Mouse (Mus musculus) embryonic facial prominence, embryonic 10.5 days (tissue): ENCODE measurements around the gene Spata21. TPM values are rescaled to one million over a fixed set of nuclear protein-coding genes. Genes with fewer than 3 reads are reported as not detected.

Experiments
- DNase-seq: peaks from one replicate; pipeline ENCODE4 v3.0.0-alpha.2; 2017; ENCODE audit warnings: low spot score
- H3K27ac ChIP-seq: fragments of 300-500 bp; sonication (generic); replicated peaks from 2 replicates; pipeline ENCODE4 v1.5.1; 2016; ENCODE audit warnings: mild to moderate bottlenecking
- H3K27me3 ChIP-seq: fragments of 300-500 bp; sonication (generic); replicated peaks from 2 replicates; pipeline ENCODE4 v1.6.1; 2016; ENCODE audit warnings: low read depth, mild to moderate bottlenecking; ENCODE audit not compliant: poor library complexity, severe bottlenecking
- H3K36me3 ChIP-seq: fragments of 300-500 bp; sonication (generic); replicated peaks from 2 replicates; pipeline ENCODE4 v1.6.1; 2016; ENCODE audit warnings: mild to moderate bottlenecking, moderate library complexity
- H3K4me1 ChIP-seq: fragments of 300-500 bp; sonication (generic); 2 replicates; pipeline ENCODE4 v1.6.1; 2016
- H3K4me3 ChIP-seq: fragments of 300-500 bp; sonication (generic); 2 replicates; pipeline ENCODE4 v1.5.1; 2016; ENCODE audit warnings: mild to moderate bottlenecking, moderate library complexity
- H3K9me3 ChIP-seq: fragments of 300-500 bp; sonication (generic); 2 replicates; pipeline ENCODE4 v1.6.1; 2016; ENCODE audit warnings: mild to moderate bottlenecking
- WGBS: fragments of 180-500 bp; shearing (Covaris S2); methylation state at CpG from one replicate; pipeline ENCODE4 v1.1.7; 2016; 5-methylcytosine and 5-hydroxymethylcytosine counted together
- polyA plus RNA-seq: library from polyadenylated mRNA; unstranded; fragments of >200 nt; fragmentation: Nextera tagmentation; extraction: Ambion mirVana; gene quantifications from 2 replicates; pipeline ENCODE4 v1.2.1, GENCODE M21; 2016

Spata21 gene
- 0.05 and 0.11 TPM in 2 replicates for polyA plus RNA-seq

GRCm38 (mm10) chr4:141088033-141088432 is at the start of gene Spata21:
Gene Spata21, plus strand, starts transcription at chr4:141088333.
- H3K36me3 ChIP-seq = no peaks in the 10 kb centered on the region
- no peaks in the 10 kb centered on the region for H3K27me3 ChIP-seq
- WGBS = 78% methylated on average over 6 of the region's 6 CpGs
- H3K27ac ChIP-seq = 0 out of 2 replicates have a peak within 1 kb of the TSS, but pooled peaks have one; percentile 14
- no peaks in the 10 kb centered on the region for H3K9me3 ChIP-seq
- peaks cover 9% of the 10 kb centered on the region for H3K4me1 ChIP-seq
- DNase-seq = no peak
- H3K4me3 ChIP-seq = no peak within 1 kb of the TSS

DNA sequence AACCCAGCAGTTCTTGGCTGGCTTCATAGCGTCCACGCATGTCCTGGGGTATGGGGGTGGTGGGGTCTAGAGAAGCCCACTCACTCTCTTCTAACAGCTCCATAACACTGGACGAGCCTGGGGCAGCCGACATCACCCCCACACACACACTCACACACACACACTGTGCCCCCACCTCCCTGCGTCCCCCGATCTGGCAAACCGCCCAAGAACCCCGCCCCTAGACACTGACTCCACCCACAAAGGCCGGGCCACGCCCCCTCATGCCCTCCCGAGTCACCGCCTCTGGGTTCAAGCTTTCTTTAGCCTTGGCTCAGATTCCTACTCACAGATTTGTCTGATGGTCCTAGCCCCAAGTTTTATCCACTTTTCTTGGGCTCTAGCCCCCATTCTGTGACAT is 47.0 kb upstream of the Spata21 start:
- H3K9me3 ChIP-seq = no peaks in the 10 kb centered on the region
- WGBS = 63% methylated on average over 12 of the region's 12 CpGs
- H3K27me3 ChIP-seq = no peaks in the 10 kb centered on the region
- peaks cover 11% of the 10 kb centered on the region for H3K4me1 ChIP-seq
- H3K4me3 ChIP-seq = 0 out of 2 replicates have a peak overlapping the region, but pooled peaks have one; percentile 6
- H3K27ac ChIP-seq = no peak overlapping the region; the same call in 1 of the 2 replicates
- peaks cover 94% of the 10 kb centered on the region for H3K36me3 ChIP-seq
- DNase-seq = no peak

DNA sequence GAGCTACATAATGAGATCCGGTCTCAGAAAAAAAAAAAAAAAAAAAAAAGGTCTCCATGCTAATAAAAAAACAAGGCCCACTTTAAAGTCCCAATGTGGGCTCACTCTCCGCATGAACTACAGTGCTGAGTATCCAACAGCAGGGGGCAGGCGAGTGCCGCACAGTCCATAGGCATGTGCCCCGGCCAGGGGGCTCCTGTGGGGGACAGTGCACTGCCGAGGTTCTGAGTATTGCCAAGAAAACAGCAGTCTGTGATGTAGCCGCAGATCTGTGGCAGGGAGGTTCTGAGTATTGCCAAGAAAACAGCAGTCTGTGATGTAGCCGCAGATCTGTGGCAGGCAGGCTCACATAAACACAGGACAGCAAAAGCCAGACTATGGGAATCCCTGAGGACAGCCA is 43.3 kb upstream of the Spata21 start:
- H3K27ac ChIP-seq = no peak overlapping the region

DNA sequence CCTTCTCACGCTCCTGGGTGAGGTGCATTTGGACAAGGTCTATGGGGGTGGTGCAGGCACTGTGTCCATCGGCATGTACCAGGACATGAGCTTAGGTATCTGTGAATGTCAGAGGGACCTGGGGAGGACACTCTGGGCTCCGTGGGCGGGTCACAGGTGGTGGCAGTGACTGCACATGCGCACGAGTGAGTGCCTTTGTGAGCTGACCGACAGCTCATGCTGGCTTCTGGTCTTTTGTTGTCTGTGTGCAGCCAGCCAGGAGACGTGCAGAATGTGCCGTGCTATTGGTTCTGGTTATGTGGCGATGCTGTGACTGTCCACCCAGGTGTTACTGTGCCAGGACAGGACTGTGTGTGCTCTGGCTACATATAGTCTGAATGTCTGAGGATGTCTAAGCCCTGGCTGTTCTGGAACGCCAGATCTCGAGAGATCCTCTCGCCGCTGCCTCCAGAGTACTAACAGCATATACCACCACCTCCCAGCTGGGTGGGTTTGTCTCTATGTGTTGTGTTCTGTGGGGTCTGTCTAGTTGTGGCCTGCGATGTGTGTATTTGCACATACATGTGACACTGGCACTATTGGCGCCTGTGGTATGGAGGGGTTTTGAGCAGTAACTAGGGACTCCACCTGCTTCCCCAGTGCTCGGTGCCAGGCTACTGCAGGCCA is 39.2 kb upstream of the Spata21 start:
- 0 out of 2 replicates have a peak overlapping the region, but pooled peaks have one; percentile 11 for H3K4me3 ChIP-seq
- H3K9me3 ChIP-seq = no peaks in the 10 kb centered on the region
- no peaks in the 10 kb centered on the region for H3K27me3 ChIP-seq
- no peak for DNase-seq
- 80% methylated on average over 17 of the region's 17 CpGs for WGBS
- H3K27ac ChIP-seq = peak overlapping the region; percentile 58
- H3K4me1 ChIP-seq = peaks cover 62% of the 10 kb centered on the region
- H3K36me3 ChIP-seq = peaks cover 81% of the 10 kb centered on the region

More for the DNA sequence above, 43.3 kb upstream of the Spata21 start:
- Histone ChIP-seq H3K4me1 (peaks cover 38% of the 10 kb centered on the region), H3K9me3 (no peaks in the 10 kb centered on the region), H3K27me3 (no peaks in the 10 kb centered on the region), H3K36me3 (peaks cover 94% of the 10 kb centered on the region), H3K4me3 (peak overlapping the region; percentile 21; the same call in 1 of the 2 replicates)
- DNase-seq = peak; percentile 79
- 23% methylated on average over 8 of the region's 8 CpGs for WGBS

DNA sequence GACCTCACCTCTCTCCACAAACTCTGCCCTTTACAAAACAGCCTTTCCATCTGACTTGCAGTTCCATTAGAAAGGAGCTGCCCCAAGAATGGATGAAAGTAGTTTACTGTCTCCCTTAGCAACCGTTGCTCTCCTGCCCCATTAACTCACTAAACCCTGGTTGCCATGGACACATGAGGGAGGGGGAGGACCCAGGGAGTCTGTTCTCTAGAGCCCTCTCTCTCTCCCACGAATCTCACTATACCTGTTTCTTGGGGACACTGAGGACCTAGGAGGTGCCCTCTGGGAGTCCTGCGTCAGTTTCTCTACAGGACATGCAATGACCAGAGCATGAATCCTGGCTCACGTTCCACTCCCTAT is 38.7 kb upstream of the Spata21 start:
- Histone ChIP-seq H3K4me3 (0 out of 2 replicates have a peak overlapping the region, but pooled peaks have one; percentile 11), H3K9me3 (no peaks in the 10 kb centered on the region), H3K27me3 (no peaks in the 10 kb centered on the region), H3K27ac (peak overlapping the region; percentile 58), H3K36me3 (peaks cover 81% of the 10 kb centered on the region), H3K4me1 (peaks cover 67% of the 10 kb centered on the region)
- 50% methylated on average over 4 of the region's 4 CpGs for WGBS
- DNase-seq = peak; percentile 74

DNA sequence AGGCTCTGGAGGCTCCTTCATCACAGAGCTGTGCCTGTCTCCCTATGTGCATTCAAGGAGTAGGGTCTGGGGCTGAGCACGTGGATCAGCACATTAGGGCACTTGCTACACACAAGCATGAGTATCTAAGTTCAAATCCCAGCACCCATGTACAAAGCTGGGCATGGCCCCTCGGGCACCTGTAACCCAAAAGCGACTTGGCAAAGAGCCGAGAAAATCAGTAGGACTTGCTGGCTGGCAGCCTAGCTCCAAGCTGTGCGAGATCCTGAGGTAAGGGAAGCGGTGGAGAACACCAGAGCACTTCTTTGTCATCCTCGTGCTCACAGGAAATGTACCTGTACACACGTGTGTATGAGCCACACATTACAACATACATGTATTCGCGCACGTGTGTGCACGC is 35.7 kb upstream of the Spata21 start:
- Histone ChIP-seq H3K27me3 (no peaks in the 10 kb centered on the region), H3K4me1 (peaks cover 54% of the 10 kb centered on the region), H3K36me3 (peaks cover 84% of the 10 kb centered on the region), H3K27ac (no peak overlapping the region; the same call in 1 of the 2 replicates), H3K9me3 (no peaks in the 10 kb centered on the region), H3K4me3 (no peak overlapping the region)
- no peak for DNase-seq
- WGBS = 89% methylated on average over 12 of the region's 12 CpGs

- no peak for DNase-seq
- WGBS = 39% methylated on average over 8 of the region's 8 CpGs
- peak overlapping the region; percentile 41 for H3K4me3 ChIP-seq
- H3K36me3 ChIP-seq = peaks cover 84% of the 10 kb centered on the region
- peaks cover 52% of the 10 kb centered on the region for H3K4me1 ChIP-seq
- H3K27ac ChIP-seq = peak overlapping the region; percentile 79
- H3K27me3 ChIP-seq = no peaks in the 10 kb centered on the region
- H3K9me3 ChIP-seq = no peaks in the 10 kb centered on the region
Measured at GRCm38 (mm10) chr4:141053138-141053537, 35.0 kb upstream of the Spata21 start.

DNA sequence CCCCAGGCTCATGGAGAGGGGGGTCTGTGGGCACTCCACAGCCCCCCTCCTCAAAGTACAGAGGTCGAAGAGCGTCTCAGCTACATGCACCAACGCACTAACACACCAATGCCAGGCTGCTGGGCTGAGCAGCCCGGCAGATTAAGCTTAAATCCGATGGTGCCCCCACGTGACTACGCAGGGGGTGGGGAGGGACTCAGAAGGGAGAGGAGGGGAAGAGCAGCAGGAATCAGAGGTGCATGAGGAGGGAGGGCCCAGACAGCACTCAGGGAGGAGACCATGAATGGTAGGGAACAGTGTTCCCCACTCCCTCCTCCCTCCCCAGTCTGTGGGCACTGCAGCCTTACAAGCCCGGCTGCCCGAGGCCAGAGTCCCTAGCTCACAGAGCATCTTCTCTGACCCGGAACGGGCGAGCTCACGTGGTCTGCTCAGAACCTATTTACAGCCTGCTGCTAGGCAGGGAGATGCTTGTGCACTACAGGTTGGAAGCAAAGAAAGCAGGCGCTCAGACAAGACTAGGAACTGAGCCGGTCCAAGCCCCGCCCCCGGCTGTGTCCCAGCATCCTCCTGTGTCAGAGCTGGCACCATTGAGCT is 34.5 kb upstream of the Spata21 start:
- peak; percentile 64 for DNase-seq
- H3K4me1 ChIP-seq = peaks cover 48% of the 10 kb centered on the region
- H3K36me3 ChIP-seq = peaks cover 79% of the 10 kb centered on the region

GRCm38 (mm10) chr4:141056970-141057369 is 31.2 kb upstream of the Spata21 start:
- 96% methylated on average over 10 of the region's 10 CpGs for WGBS
- Histone ChIP-seq H3K27ac (no peak overlapping the region), H3K4me3 (no peak overlapping the region), H3K36me3 (peaks cover 52% of the 10 kb centered on the region), H3K9me3 (no peaks in the 10 kb centered on the region), H3K27me3 (no peaks in the 10 kb centered on the region), H3K4me1 (peaks cover 49% of the 10 kb centered on the region)
- DNase-seq = no peak

More for the DNA sequence above, 34.5 kb upstream of the Spata21 start:
- Histone ChIP-seq H3K9me3 (no peaks in the 10 kb centered on the region), H3K27me3 (no peaks in the 10 kb centered on the region), H3K27ac (peak overlapping the region; percentile 79), H3K4me3 (peak overlapping the region; percentile 41)
- 17% methylated on average over 17 of the region's 17 CpGs for WGBS

DNA sequence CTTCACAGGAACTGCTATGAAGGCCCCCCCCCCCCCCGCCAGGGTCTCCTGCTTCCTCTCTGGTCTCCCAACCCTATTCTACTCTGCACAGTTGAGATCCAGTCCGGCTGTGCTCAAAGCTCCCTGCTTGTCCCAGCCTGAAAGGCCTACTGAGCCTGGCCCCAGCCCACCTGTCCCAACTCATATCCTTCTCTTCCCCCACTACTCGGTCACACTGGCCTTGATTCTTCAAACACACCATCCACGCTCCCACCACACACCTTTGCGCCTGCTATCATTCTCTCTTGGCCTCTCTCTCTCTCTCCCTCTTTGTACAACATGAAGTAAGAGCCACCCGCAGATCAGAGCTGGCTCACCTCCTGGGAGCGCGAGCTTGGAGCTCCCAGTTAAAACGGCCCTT is 29.3 kb upstream of the Spata21 start:
- no peaks in the 10 kb centered on the region for H3K27me3 ChIP-seq
- peaks cover 42% of the 10 kb centered on the region for H3K36me3 ChIP-seq
- peak overlapping the region; percentile 41 for H3K27ac ChIP-seq
- peaks cover 33% of the 10 kb centered on the region for H3K4me1 ChIP-seq
- H3K4me3 ChIP-seq = peak overlapping the region; percentile 69
- 81% methylated on average over 9 of the region's 9 CpGs for WGBS
- no peak for DNase-seq
- no peaks in the 10 kb centered on the region for H3K9me3 ChIP-seq

DNA sequence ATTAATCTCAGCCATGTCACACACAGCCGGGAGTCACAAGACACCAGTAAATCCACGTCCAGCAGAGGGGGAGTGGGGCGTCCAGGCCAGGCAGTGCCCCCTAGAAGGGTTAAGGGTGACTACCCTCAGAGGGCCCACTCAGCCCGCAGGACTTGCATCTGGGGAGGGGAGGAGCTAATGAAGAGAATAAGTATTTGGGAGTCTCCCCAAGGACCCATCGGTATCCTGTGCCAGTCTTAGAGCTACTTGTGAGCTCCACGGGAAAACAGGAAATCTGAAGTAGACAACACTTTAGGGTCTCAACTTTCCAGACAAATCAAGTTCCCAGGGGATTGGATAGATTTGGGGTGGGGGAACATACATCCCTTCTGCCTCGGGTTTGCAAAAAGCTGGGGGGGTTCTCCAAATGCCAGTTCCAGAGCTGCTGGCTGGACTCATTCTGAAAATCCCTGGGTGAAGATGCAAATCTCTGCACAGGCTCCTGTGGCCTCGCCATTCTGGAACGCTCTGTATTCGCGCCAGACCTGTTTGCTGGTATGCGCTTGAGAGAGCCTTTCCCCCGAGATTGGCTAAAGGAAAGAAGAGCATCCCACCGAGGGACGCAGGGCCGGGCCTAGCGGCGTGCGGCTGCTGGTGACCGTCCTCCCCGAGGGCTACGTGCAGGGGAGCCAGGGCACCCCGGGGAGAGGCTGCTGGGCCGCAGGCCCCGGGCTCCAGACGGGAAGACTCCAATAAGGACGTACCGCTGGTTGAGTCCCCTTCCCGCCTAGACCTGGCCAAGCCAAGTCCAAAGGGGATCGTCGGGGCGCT is 28.3 kb upstream of the Spata21 start:
- DNase-seq = peak; percentile 35
- H3K27ac ChIP-seq = peak overlapping the region; percentile 97

More for the DNA sequence above, 28.3 kb upstream of the Spata21 start:
- peaks cover 26% of the 10 kb centered on the region for H3K4me1 ChIP-seq
- H3K4me3 ChIP-seq = peak overlapping the region; percentile 69
- 1% methylated on average over 32 of the region's 32 CpGs for WGBS
- no peaks in the 10 kb centered on the region for H3K27me3 ChIP-seq
- H3K36me3 ChIP-seq = peaks cover 33% of the 10 kb centered on the region
- no peaks in the 10 kb centered on the region for H3K9me3 ChIP-seq
